Mouse (Mus musculus) thymus, postnatal 10 days (tissue): ENCODE measurements at regions not wholly inside any gene's neighbourhood (a gene's known extent, or its start where the extent isn't known, plus 50 kb on each side); places are given as distances from the start of the nearest gene placed in this dataset.

Experiments
- DNase-seq, 2 experiments: peaks; one replicate each; pipeline ENCODE4 v3.0.0; 2021; ENCODE audit warnings: low spot score in 2 of 2

DNA sequence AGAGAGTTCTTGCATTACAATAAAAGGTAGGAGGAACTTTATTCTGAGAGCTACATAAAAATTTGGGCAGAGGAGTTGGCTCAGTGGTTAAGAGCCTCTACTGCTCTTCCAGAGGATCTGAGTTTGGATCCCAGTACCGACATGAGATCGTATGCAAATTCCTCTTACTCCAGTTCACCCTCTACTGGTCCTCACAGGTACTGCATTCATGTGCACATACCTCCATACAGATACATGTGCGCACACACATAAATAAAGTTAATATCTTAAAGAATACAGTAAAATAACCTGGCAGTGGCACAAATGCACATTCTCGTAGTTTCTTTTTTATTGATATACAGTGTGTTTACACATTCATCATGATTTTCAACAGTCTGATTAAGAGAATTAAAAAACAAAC, 232.4 kb downstream of the Vps13c start:
- no peak for DNase-seq

DNA sequence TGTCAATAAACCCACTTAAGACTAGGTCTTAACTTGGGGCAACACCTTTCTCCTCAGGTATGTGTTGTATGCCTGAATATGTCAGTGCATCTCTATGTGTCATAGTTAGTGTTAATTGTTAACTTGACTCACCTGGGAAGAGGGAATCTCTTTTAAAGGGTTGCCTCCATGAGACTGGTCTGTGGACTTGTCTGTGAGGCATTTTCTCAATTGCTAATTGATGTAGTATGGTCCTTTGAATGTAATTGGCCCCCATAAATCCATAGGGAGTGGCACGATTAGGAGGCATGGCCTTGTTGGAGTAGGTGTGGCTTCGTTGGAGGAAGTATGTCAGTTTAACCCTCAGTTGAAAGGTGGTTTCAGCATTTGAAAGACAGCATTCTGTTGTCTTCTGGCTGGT, 237.1 kb downstream of the Vps13c start:
- no peak for DNase-seq

DNA sequence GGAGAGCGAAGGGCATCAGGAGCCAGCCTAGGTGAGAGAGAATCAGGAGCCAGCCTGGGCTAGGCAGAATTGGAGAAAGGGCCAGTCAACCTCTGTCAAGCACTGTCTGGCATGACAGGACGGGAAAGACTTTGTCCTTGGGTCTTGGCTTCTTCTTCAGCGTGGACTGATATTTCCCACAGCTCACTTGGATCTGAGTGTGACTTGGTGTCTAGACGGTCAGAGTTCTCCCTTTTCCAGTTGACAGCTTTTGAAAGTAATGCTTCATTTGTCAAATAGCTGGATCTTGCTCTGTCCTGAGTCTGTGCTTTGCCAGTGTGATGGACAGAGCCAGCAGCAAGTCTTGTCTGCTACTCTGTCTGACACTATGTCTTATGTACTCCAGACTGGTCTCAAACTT, 243.1 kb downstream of the Vps13c start:
- no peak for DNase-seq

DNA sequence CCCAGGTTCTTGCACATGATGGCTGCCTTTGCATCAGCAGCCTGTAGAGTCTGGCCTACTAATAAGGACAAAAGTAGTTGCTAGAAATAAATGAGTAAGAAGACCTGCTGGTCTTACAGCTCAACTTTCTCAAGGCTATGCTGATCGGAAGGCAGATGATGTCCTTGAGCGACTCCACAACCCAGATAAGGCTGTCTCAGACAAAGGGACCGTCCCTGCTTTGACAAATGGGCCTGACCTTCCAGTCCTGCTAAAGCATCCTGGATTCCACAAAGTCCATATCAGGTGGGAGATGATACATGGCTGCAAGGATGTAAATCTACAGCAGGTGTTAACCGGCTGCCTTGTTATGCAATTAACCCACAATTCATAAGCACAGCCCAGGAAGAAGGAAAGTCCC, 244.8 kb downstream of the Vps13c start:
- no peak for DNase-seq

DNA sequence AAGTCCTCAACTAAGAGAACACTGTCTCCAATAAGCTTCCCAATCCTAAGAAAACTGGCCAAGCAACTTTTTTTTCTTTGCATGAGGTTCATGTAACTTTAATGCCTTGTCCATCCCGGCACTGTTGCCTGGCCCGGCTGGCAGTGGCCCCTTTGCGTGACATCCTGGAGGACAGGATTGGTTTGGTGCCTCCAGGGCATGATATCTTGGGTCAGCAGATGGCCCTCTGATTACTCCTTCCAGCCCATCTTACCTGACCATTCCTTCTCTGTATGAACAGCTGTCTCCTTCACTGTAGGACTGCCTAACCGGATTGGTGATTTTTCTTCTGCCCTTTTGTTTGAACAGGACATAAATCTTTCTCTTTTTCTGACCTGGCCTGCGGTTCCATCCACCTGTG, 254.4 kb downstream of the Vps13c start:
- DNase-seq = no peak

DNA sequence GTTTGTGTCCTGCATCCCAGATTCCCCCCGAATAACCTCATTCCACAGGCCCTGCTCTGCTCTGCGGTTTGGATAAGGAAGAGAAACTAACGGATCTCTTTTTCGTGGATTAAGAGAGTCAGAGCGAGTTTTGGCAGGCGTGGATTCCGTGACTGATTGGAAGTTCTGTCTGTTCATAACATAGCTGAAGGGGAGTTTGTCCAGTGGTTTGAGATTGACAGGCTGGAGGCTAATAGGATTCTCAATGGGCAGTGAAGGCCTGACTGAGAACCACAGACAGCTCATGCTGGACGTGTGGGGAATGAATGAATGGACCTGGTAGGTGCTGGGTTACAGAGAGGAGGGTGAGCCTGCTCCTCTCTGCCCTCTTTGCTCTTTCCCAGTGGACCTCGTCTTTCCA, 269.6 kb downstream of the Vps13c start:
- DNase-seq = no peak

DNA sequence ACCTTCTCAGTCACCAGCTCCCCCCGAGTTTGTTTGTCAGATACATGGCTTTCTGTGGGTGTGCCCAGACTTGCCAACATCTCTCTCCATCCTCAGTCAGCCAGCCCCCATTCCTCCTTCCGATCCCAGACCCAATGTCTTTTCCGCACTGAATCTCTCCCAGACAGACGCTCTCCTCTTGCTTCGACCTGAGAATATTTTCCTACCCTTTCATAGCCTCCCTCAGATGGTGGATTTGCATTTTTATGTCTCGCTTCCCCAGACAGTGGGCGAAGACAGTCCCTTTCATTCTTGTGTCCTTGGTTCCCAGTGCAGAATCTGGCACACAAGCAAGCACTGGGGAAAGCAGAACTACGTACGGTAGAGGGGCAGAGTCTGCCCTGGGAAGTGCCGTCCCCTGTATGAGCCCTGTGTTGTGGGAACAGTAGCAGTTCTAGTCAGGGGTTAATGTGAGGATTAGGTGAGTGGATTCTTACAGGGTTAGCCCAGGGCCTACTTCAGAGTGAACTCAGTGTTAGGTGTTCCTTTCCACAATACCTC, 275.0 kb downstream of the Vps13c start:
- no peak for DNase-seq

DNA sequence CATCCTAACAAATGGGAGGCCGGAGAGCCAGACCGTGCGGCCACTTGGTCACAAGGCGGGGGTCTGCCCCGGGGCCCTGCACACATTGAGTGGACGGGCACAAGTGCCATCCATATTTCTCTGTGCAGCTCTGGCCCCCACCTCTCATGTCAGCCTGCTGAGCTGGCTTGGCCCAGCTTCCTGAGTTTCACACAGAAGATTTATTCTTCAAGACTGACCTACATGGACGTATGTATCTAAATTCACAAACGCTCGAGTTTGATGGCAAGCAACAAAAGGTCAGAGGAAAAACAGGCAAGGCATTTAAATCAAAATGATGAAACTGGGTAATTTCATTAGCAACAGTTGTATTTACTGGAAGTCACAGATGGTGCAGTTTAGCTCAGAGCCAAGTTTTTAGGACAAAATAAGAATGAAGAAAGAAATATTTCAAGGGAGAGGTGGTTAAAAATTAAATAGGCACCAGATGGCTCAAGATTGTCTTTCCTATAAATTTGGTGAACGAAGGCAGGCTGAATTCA, 276.1 kb downstream of the Vps13c start:
- DNase-seq = no peak

DNA sequence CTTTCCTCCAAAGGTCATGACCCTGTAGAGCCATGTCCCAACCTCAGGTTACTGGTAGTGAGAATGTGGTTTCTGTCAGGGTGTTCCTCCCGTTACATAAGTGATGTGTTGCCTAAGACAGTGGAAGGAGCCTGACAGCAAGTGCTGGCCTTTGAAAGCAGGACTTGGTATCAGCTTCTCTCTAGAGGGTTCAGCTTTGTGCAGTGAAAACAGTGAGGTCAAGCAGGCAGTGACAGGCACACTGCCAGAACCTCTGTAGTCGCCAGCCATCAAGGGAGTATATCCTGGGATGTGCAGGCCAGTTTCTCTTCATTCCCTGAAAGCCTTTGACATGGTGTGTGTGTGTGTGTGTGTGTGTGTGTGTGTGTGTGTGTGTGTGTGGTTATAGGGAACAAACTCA, 278.1 kb downstream of the Vps13c start:
- no peak for DNase-seq

DNA sequence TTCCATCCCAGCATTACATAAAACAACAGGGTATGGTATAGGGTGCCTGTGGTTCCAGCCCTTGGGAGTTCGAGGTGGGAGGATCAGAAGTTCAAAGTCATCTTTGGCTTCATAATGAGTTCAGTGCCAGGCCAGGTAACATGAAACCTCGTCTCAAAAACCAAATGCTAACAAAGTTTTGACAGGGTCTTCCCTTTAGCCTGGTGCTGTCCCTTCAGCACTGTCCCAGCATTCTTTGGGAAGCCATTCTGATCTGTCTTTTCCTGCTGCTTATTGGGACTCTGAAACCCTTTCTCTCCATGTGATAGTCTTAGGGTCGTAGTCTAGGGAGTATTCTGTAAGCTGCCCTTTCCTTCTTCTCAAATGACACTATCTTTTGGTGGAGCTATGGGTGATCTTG, 282.1 kb downstream of the Vps13c start:
- DNase-seq = no peak

DNA sequence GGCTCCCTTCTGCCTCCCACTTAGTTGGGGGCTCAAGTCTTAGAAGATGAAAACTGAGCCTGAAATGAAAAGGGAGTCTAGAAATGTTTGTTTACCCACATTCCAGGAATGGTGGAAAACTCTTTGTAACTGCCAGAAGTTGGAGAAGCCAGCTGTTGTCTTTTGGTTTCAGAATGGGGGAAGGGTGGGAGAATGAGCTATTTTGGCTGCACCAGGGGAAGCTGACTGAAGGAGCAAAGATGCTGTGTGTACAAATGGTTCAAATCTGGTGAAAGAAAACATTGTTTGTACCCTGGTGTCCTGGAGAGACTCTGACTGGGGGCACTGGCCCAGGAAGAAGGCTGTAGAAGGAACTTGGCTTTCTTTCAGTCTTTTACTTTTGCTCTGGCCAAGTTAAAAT, 291.1 kb downstream of the Vps13c start:
- no peak for DNase-seq

DNA sequence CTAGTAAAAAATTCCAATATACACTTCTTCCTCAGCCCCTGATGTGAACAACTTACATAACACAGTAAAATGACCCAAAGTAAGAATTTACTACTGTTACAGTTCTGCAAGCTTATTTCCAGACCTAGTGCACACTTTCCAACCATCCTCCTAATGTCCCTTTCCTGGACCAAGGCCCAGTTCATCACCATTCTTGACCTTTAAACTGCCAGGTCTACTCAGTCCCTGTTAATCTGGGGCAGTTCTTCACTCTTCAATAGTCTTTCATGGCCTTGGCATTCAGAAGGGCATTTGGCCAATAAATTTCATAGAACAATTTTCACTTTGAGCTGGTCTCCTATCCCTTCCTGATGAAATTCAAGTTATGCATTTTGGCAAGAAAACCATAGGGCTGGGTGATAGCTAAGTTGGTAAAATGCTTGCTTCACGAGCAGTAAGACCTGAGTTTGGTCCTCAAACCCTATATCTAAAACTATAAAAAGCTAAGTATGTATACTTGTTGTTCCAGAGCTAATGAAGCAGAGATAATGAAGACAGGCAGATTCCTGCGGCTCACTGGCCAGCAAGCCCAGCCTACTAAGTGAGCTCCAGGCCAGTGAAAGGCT, 295.4 kb downstream of the Vps13c start:
- DNase-seq = no peak

DNA sequence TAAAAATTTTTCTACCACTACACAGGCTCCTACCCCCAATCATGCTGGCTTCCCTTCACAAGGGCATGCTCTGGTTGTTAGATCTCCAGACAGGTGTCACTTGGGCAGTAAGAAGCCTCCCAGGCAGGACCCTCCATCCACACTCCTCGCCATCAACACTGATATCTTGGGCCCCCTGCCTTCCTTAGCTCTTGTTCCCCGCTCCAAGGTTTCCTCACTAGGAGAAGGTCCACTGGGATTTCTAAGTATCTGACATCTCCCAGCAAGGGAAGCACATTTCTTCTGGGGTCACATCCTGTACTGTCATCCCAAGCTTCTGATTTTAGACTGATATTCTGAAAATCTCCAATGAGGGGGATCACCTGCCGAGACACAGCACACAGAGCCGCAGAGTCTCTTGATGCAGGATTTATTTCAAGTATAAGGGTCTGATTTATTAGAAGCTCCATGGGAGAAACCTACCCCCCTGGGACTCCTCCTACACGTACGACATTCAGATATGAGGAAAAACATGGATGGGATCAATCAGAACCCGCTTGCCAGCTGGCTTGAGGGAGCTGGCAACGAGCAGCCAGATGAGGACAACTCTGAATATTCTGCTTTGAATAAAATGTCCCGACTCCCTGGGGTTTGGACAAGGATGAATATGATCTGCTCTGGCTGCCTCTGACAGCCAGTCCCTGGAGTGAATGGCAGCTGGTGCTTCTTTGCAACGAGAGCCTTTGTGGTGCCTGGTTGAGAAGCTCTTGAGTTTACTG, 322.8 kb downstream of the Vps13c start:
- no peak for DNase-seq

DNA sequence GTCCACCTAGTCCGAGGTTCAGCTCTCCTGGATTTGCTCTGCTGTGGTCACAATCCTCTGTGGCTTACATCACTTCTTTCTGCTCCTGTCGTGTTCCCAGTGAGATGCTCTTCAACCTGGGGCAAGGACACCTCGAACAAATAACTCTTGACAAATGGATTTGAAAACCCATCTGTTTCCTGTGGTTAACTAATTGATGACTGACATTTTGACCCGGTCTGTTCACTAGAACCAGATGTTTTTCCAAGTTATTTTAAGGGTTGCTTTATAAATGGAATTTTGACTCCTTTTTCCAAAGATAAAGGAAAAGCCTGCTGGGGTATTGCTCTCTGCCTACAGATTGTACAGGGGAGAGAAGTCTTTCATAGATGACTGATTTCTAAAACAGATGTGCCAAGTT, 326.4 kb downstream of the Vps13c start:
- no peak for DNase-seq

DNA sequence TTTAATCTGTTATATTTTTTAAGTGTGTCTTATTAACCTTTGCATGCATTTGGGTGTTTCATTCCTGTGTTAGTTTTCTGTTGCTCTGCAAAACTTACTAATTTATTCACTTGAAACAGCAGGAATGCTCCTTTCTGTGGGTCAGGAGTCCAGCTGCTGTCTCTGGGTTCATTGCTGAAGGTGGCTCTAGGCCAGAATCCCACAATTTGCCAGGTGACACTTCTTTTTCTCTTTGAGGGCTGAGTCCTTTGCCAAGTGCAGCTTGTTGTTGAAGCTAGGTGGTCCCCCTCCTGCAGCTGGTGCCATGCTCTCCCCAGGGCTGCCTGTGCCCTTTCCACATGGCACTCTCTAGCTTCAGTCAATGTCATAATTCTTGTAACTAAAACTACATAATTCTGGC, 348.7 kb downstream of the Vps13c start:
- no peak for DNase-seq

DNA sequence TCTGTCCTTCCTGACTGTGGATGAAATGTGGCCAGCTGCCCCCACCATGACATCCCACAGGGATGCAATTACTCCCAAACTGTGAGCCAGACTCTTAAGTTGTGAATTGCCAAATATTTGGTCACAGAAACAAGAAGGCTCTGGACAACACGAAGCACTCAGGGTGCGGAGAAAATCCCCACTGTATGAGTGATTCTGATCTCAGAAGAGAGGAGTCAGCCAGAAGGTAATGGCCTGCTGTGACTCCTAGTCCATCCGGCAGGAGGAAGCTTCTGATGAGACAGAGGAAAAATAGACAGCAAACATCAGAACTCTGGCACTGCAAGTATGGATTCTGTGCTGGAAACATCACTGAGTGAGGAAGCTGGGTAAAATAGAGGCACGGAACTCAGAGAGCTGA, 359.6 kb downstream of the Vps13c start:
- no peak for DNase-seq

DNA sequence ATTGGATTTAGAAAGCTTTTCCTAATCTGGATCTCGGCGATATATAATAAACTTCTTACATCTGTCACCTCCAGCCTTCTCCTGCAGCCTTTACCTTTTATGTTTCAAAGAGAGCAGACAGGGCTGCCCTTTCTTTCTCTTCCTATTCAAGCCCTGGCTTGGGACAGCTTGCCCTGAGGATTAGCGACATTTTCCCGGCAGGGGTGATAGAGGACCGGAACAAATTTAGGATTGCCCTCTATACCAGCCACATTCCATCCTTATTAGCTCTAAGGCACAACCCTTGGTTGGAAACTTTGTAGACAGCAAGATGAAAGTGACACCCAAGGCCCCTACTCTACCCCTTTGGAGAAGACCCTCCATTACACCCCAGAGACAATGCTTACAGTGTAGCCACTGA, 360.8 kb downstream of the Vps13c start:
- DNase-seq = no peak

DNA sequence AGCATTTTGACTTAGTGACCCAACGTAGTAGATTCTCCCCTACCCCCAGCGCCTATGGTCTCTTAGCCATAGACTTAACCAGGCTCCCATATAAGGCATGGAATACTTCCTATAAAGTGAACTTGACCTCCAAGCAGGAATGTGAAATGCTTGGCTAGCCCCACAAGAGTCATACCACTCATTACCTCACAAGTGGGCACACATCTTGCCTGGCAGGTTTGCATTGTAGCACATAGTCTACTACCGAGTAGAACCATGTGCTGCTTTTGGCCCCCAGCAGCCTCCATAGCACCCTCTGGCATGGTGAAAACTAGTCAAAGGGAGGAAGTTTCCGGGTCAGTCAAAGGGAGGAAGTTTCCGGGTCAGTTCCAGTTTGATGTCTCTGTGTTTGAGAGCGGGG, 385.5 kb downstream of the Vps13c start:
- no peak for DNase-seq

DNA sequence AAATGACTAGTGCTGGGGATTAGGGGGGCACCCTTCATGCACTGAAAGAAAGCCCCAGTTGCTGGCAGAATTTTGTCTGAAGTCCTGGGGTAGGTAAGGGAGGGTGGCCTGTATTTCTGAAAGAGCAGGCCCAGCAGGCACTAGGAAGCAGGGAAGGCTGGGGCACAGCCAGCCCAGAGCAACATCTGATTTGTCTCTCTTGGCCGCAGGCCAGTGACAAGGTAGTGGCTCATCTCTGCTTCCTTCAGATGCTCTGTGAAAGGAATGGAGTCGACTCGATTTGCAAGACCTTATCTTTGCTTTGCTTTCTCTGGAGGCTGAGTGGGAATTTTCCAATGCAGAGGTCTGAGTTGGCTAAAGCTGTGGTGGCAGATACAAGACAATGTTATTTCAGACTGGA, 390.9 kb downstream of the Vps13c start:
- no peak for DNase-seq

DNA sequence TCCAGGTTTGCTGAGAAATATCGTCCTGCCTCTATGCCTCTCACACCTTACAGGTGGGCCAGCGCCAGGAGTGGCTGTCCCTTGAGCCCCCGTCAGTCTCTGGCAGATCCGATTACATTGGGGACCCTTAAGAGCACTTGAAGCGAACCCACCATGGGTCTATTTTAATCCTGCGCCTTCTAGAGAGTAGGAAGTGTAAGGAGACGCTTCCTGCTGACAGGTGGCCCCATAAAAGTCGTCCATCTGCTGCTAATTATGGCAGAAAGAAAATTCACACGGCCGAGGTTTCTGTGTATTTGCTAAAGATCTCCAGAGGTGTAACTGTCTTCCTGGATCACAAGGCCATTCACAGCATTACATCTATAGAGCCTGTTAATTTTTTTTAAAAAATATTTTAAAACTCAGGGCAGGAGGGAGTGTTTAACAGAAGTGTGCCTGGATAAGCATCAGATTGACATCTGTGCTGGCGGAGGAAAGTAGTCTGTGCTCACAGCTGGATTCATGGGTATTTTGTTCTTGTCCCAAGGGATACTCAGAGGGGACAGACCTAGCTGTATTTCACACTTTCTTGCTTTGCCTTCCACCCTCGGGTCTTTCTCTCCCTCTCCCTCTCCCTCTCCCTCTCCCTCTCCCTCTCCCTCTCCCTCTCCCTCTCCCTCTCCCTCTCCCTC, 394.9 kb downstream of the Vps13c start:
- no peak for DNase-seq

DNA sequence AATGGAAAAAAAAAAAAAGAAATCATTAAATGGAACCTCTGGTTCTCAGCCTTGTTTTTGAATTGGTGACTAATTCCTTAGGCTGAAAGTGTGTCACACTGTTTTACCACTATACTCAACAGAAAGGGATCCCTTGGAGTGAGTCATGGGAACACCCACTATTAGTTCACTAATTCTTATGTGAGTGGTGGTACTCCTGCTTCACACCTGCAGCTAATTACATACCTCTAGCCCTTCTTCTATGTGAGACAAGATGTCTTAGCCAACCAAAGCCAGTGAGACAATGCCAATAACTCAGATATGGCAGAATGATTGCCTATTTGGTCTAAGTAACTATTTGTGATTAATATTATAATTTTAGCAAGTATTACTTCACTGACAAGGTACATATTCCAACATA, 398.9 kb downstream of the Vps13c start:
- no peak for DNase-seq

DNA sequence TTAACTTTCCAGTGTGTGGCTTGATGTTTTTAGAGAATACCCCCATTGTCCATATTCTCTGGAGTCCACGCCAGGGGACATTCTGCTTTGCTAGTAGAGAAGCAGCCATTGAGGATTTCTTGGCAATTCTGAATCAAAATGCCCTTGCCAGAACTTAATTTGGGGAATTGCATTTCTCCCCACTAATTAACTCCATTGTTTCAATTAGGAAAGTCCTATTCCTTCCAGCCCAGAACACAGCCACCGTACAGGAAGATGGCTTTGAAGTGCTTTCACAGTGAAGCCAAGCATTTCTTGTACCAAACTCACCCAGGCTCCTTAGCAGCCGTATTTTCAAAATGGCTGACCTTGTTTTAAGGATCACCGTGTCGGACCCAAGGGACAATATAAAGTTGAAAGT, 399.4 kb downstream of the Vps13c start:
- DNase-seq = no peak

DNA sequence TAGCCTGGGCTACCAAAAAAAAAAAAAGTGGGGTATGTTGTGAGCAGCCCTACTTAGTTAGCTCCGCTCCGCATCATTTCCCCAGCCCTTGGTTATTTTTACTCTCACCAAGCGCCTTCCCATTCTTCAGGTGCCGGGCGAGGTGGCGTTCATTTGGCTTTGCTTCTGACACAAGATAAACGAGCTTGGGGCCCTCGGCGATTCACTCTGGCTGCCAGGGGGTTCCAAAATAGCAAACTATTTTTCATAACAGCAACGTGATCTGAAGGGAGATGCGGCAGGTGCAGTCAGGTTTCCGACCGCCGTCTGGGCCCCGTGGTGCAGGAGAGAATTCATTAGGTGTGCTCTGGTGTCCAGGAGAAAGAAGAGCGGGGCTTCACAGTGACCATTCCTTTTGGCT, 403.6 kb upstream of the Rora start:
- no peak for DNase-seq
